Mouse (Mus musculus) heart, adult 2 months (tissue): Measurements from ENCODE around the gene Svop. TPM values are rescaled to one million over a fixed set of nuclear protein-coding genes. Genes with fewer than 3 reads are reported as not detected.

Experiments
- DNase-seq, 2 experiments: peaks; one replicate each; pipeline ENCODE4 v3.0.0; 2021
- H3K27ac ChIP-seq: fragments of 200-600 bp; 2 replicates; pipeline ENCODE4 v1.8.1; 2022
- H3K27me3 ChIP-seq: fragments of 200-500 bp; 2 replicates; pipeline ENCODE4 v1.6.1; 2012; ENCODE audit warnings: mild to moderate bottlenecking, low read length, inconsistent platforms, mixed read lengths; ENCODE audit not compliant: control insufficient read depth, insufficient read depth
- H3K36me3 ChIP-seq: fragments of 200-500 bp; 2 replicates; pipeline ENCODE4 v1.6.1; 2012; ENCODE audit warnings: low read length, inconsistent platforms; ENCODE audit not compliant: control insufficient read depth, insufficient read depth
- H3K4me1 ChIP-seq: fragments of 200-500 bp; 2 replicates; pipeline ENCODE4 v1.6.1; 2011; ENCODE audit warnings: low read length; ENCODE audit not compliant: control insufficient read depth, insufficient read depth
- H3K4me3 ChIP-seq: fragments of 200-600 bp; 2 replicates; pipeline ENCODE4 v1.8.1; 2022
- H3K79me2 ChIP-seq: fragments of 200-500 bp; replicated peaks from 2 replicates; pipeline ENCODE4 v1.6.1; 2012; ENCODE audit warnings: mild to moderate bottlenecking, inconsistent platforms, low read length, moderate library complexity, mixed read lengths; ENCODE audit not compliant: control insufficient read depth, insufficient read depth
- H3K9ac ChIP-seq: fragments of 200-500 bp; 2 replicates; pipeline ENCODE4 v1.6.1; 2012; ENCODE audit warnings: low read depth, mild to moderate bottlenecking, control low read depth, inconsistent platforms, low read length, mixed read lengths
- CTCF ChIP-seq: fragments of 200-600 bp; IDR thresholded peaks from 2 replicates; pipeline ENCODE4 v1.8.1; 2022; ENCODE audit warnings: antibody characterized with exemption, mild to moderate bottlenecking, moderate library complexity
- EP300 ChIP-seq: fragments of 200-500 bp; IDR thresholded peaks from 2 replicates; pipeline ENCODE4 v1.6.1; 2011; ENCODE audit warnings: low read depth, low read length, control low read depth; ENCODE audit not compliant: insufficient read depth
- POLR2A ChIP-seq: fragments of 200-500 bp; IDR thresholded peaks from 2 replicates; pipeline ENCODE4 v1.6.1; 2011; ENCODE audit warnings: mild to moderate bottlenecking, low read depth, low read length, control low read depth; ENCODE audit not compliant: insufficient read depth
- WGBS: fragments of 180-500 bp; shearing (Covaris S2); methylation state at CpG from one replicate; pipeline ENCODE4 v1.1.7; 2018; 5-methylcytosine and 5-hydroxymethylcytosine counted together
- intact Hi-C: fragments of 180-260 bp; cut with DNase I; formaldehyde crosslinking; loops from one replicate; pipeline ENCODE4 v1.15.1; 2025
- long read RNA-seq: library from polyadenylated mRNA; stranded (forward); transcript quantifications from one replicate; pipeline ENCODE4 v2.0.0, GENCODE M21; 2021
- polyA plus RNA-seq: library from polyadenylated mRNA; depleted of rRNA; stranded (reverse); fragments of >200 nt; gene quantifications from 2 replicates; pipeline ENCODE4 v1.2.3, GENCODE M21; 2012; rRNA removed
- total RNA-seq, 2 experiments: library from RNA; stranded (reverse); gene quantifications; 2 replicates each; pipeline ENCODE4 v1.2.3; 2021

Gene Svop
- total RNA-seq, result not detected
- polyA plus RNA-seq, result 0.08 and 0.12 TPM in 2 replicates
- long read RNA-seq, result 0 reads

GRCm38 (mm10) chr5:114091057-114091807 lies at the start of gene Svop:
Gene Svop (minus strand): TSS chr5:114091570.
- no peaks in the 10 kb centered on the region for H3K4me1 ChIP-seq
- H3K27ac ChIP-seq, result no peak within 1 kb of the TSS
- H3K27me3 ChIP-seq, result no peaks in the 10 kb centered on the region
- no peaks in the 10 kb centered on the region for H3K79me2 ChIP-seq
- H3K36me3 ChIP-seq, result no peaks in the 10 kb centered on the region
- H3K9ac ChIP-seq, result no peak within 1 kb of the TSS
- H3K4me3 ChIP-seq, result no peak within 1 kb of the TSS
- TF ChIP-seq EP300 (no peak), POLR2A (no peak)
- DNase-seq, result peak; percentile 66 to 74
- 3% methylated on average over 40 of the region's 40 CpGs for WGBS
- intact Hi-C loops, result no loop called here

GRCm38 (mm10) chr5:114139175-114139574 lies 47.8 kb upstream of the Svop start:
- H3K27me3 ChIP-seq, result no peaks in the 10 kb centered on the region
- TF ChIP-seq CTCF (no peak), EP300 (peak; percentile 84), POLR2A (peak; percentile 57)
- no peak overlapping the region for H3K9ac ChIP-seq
- H3K4me1 ChIP-seq, result peaks cover 12% of the 10 kb centered on the region
- intact Hi-C loops, result loop anchor here (2.0 kb wide), 1 partner anchor 40 kb away; no protein-coding TSS in a partner anchor
- no peaks in the 10 kb centered on the region for H3K36me3 ChIP-seq
- H3K4me3 ChIP-seq, result 0 out of 2 replicates have a peak overlapping the region, but pooled peaks have one; percentile 13
- peak; percentile 81 to 91 for DNase-seq
- no peaks in the 10 kb centered on the region for H3K79me2 ChIP-seq
- WGBS, result 14% methylated on average over 9 of the region's 9 CpGs
- peak overlapping the region; percentile 82 for H3K27ac ChIP-seq

- peak overlapping the region; percentile 26 for H3K9ac ChIP-seq
- H3K4me1 ChIP-seq, result peaks cover 12% of the 10 kb centered on the region
- DNase-seq, result peak; percentile 54 to 58
- WGBS, result 23% methylated on average over 21 of the region's 21 CpGs
- intact Hi-C loops, result loop anchor here (2.0 kb wide), 1 partner anchor 40 kb away; no protein-coding TSS in a partner anchor
- 0 out of 2 replicates have a peak overlapping the region, but pooled peaks have one; percentile 13 for H3K4me3 ChIP-seq
- no peaks in the 10 kb centered on the region for H3K27me3 ChIP-seq
- no peak for TF ChIP-seq EP300
- TF ChIP-seq CTCF, result no peak
- H3K27ac ChIP-seq, result peak overlapping the region; percentile 82
- H3K36me3 ChIP-seq, result no peaks in the 10 kb centered on the region
- H3K79me2 ChIP-seq, result no peaks in the 10 kb centered on the region
Observed at GRCm38 (mm10) chr5:114138277-114139164, 47.2 kb upstream of the Svop start.

- no peaks in the 10 kb centered on the region for H3K79me2 ChIP-seq
- WGBS, result 49% methylated on average over 15 of the region's 15 CpGs
- H3K36me3 ChIP-seq, result no peaks in the 10 kb centered on the region
- H3K9ac ChIP-seq, result no peak overlapping the region
- peak overlapping the region; percentile 82 for H3K27ac ChIP-seq
- intact Hi-C loops, result loop anchor here (2.0 kb wide), 1 partner anchor 41 kb away; no protein-coding TSS in a partner anchor
- peak; percentile 40 to 45 for DNase-seq
- no peaks in the 10 kb centered on the region for H3K27me3 ChIP-seq
- TF ChIP-seq POLR2A (no peak), CTCF (no peak), EP300 (no peak)
- H3K4me1 ChIP-seq, result peaks cover 12% of the 10 kb centered on the region
- no peak overlapping the region for H3K4me3 ChIP-seq
Observed at GRCm38 (mm10) chr5:114137481-114138276, 46.3 kb upstream of the Svop start.

- no peak overlapping the region for H3K27ac ChIP-seq
- intact Hi-C loops, result loop anchor here (2.0 kb wide), 1 partner anchor 17 kb away; no protein-coding TSS in a partner anchor
- no peaks in the 10 kb centered on the region for H3K36me3 ChIP-seq
Observed at GRCm38 (mm10) chr5:114135516-114135915, 44.1 kb upstream of the Svop start.

More at GRCm38 (mm10) chr5:114135516-114135915, 44.1 kb upstream of the Svop start:
- no peak for DNase-seq
- Histone ChIP-seq H3K9ac (no peak overlapping the region), H3K4me3 (no peak overlapping the region), H3K27me3 (no peaks in the 10 kb centered on the region), H3K4me1 (peaks cover 12% of the 10 kb centered on the region), H3K79me2 (no peaks in the 10 kb centered on the region)
- 86% methylated on average over 10 of the region's 10 CpGs for WGBS
- no peak for TF ChIP-seq POLR2A
- no peak for TF ChIP-seq CTCF
- no peak for TF ChIP-seq EP300
